Mouse (Mus musculus) left cerebral cortex, adult 9 months (tissue): Measurements from ENCODE around the gene Arhgap9.
"Not testable (repeated sequence)": the region's sequence is repeated elsewhere in the genome, so short reads cannot be mapped to it uniquely, and the experiment has no call there.

ENCODE experiments used
- DNase-seq, 2 experiments: peaks; one replicate each; pipeline ENCODE4 v3.0.0; 2022; ENCODE audit warnings: low spot score in 2 of 2

Gene Arhgap9

DNA sequence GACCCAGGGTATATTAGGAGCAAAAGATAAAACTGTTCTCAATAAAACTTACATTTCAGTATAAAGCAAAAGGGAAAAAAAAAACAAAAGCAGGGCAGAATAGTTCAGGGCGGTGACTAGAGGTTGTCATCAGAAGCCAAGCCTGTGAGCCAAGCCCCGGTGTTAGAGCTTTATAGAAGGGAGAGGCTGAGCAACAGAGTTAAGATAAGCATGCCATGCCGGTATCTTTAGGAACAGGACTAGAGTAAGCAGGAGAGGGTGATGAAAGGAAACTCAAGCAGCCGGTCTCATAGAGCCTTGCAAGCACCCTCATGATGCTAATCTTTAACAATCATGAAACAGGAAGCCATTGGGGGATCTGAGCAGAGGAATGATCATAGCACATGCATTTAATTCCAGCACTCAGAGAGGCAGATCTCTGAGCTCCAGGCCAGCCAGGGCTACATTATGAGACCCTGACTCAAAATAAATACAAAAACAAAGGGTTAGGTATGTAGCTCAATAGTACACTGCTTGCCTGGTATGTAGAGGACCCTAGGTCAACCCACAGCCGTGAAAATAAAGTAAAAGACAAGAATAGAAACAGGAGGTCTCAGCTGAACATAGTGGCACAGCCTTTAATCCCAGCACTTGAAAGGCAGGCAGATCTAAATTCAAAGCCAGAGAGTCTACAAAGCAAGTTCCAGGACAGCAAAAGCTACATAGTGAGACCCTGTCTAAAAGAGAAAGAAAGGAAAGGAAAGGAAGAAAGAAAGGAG lies 29.7 kb upstream of the Arhgap9 start:
- no peak for DNase-seq

DNA sequence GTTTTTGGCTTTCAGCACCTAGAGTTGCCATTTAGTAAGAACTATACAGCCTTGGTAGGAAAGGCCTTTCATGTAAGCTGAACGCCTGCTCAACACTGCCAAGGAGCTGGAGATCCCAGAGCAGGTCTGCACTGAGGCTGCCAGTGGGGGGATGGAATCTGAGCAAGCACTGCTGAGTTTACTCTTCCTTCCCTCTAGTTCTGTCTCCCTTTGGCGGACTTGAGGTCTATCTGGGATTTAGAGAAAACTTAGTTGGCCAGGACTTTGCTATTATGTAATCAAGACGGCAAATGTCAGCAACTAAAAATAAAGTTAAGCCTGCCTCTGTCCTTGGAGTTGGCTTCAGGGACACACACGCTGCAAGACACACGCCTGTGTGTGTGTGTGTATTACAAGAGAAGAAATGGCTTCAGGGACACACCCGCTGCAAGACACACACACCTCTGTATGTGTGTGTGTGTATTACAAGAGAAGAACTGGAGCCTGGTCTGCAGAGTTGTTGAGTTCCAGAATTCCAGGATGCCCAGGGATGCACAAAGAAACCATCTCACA lies 28.7 kb upstream of the Arhgap9 start:
- DNase-seq = no peak

DNA sequence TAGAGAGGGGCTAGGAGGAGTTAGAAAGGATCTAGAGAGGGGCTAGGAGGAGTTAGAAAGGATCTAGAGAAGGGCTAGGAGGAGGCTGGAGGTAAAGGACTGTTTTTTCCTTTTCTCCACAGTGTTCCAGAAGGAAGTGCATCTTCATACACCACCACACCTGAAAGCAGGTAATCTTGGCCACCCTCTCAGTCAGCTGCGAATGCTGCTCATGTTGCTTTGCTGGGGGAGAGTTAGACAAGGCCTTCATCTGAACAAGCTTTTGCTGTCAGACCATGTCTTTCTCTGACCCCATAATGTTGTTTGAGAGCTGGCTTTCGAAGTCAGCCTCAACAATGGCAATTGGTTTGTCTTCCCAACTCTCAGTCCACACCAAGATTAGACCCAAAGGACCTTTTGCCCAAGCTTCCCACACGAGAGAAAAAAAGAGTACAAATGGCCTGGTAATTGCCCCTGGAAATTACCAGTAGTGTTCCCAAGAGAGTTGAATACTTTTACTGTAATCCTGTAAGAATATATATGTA lies 28.1 kb upstream of the Arhgap9 start:
- no peak for DNase-seq

DNA sequence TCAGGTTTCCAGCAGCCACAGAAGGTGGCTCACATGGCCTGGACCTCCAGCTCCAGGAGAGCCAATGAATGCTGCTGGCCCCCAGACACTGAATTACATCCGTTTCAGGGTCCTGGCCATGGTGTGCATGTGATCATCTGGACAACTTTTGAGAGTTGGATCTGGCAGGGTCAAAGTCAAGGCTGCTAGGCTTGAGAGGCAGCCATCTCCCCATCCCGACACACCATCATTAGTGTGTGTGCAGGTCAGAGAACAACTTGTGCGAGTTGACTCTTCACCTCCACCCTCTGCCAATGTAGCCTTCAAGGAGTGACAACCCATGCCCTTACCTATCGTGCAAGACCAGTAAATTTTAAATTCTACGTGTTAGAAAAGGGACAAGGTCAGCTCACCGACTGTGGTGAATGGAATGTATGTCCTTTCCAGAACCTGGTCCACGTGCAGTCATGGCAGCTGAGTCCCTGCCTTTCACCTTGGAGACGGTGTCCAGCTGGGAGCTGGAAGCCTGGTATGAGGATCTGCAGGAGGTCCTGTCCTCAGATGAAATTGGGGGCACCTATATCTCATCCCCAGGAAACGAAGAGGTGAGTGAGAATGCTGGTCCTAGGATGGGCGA lies 26.8 kb upstream of the Arhgap9 start:
- DNase-seq = no peak

DNA sequence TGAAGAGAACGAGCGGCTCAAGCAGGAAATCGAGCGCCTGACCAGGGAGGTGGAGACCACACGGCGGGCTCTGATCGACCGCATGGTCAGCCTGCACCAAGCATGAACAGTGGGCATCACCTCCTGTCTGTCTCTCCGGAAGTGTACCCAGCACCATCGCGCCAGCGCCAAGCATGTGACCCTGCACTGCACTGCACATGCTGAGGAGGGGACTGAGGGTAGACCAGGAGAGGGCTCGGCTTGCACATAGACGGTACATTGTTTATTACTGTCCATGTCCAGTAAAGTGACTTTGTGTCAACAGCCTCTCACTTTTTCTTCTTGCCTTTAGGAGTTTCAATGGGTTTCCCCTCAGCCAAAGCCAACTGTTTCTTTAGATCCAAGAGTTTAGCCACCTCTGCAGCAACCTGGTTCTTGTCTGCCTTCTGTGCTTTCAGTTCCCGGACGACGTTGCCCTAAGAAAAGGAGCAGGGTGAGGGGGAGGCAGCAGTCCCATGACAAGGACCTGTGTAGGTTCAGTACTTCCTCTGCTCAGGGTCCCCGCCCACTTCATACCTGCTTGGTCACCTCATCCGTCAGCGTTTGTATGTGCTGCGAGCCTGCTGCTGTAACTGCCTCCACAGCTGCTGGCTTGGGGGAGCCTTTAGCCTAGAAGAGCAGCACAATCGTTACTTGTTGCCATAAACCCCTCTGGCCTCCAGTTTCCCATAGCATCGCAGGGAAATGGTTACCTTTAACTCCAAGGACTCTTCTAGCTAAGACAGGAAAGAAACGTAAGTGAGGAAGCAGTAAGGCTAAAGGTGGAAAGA lies 25.6 kb upstream of the Arhgap9 start:
- DNase-seq = no peak

- no peak for DNase-seq
Observed at GRCm38 (mm10) chr10:127297015-127297871, 24.5 kb upstream of the Arhgap9 start.

DNA sequence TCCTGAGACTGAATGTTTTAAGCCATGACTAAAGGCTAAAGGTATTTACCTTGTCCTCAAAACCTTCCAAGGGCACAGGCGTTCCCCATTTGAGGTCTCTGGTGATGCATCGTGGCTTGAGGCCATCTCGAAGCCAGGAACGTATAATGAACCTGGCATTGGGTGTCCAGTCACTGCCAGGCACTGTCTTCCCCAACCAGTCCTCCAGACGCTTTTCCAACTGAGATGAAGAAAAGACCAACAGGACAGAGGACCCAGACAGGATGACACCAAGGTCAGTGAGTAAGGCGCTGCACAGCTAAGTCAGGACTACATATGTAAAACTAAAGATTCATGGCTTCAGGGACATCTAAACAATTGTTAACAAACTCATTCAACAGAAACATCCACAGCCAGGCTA lies 21.4 kb upstream of the Arhgap9 start:
- no peak for DNase-seq

DNA sequence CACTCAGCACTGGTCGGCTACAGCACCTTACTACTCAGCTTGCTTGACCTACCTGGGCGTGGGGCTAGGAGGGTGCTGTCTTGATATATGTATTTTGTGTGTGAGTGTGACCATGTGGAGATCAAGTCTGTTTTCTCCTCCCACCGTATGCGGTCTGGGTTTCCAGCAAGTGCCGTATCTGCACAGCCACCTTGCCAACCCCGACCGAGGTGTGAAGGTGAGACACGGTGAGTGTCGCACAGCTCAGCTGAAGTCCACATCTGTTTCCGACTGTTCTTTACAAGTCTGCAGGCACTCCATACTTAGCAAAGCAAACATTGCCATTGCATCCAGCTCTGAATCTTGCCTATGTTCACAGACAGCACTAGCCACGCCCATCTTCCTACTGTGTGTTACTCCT lies 18.6 kb upstream of the Arhgap9 start:
- DNase-seq = no peak

- not testable (repeated sequence) for DNase-seq
Observed at GRCm38 (mm10) chr10:127309167-127309566, 12.6 kb upstream of the Arhgap9 start.

- DNase-seq = no peak
Observed at GRCm38 (mm10) chr10:127310523-127311475, 11.0 kb upstream of the Arhgap9 start.

GRCm38 (mm10) chr10:127311476-127312355 lies 10.0 kb upstream of the Arhgap9 start, which contains the start of gene Mars:
TSS of gene Mars (minus strand) at chr10:127311786.
- DNase-seq = peak; percentile 90 to 96

- DNase-seq = peak; percentile 44 to 88
Observed at GRCm38 (mm10) chr10:127312356-127312676, 9.4 kb upstream of the Arhgap9 start.

DNA sequence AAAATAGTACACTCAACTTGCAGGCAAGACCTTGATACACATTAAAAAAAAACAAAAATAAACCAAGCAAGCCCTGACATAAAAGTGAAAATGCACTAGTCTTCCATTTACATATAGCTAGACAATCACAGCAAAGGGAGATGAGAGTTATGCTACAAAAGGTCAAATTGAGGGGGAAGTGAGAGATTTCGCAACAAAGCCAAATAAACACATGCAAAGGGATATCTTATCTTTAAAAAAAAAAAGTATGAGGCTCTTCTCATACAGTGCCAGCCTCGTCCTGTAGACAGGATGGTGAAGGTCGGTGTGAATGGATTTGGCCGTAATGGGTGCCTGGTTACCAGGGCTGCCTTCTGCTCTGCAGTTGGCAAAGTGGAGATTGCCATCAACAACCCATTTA lies 8.9 kb upstream of the Arhgap9 start:
- DNase-seq = no peak

DNA sequence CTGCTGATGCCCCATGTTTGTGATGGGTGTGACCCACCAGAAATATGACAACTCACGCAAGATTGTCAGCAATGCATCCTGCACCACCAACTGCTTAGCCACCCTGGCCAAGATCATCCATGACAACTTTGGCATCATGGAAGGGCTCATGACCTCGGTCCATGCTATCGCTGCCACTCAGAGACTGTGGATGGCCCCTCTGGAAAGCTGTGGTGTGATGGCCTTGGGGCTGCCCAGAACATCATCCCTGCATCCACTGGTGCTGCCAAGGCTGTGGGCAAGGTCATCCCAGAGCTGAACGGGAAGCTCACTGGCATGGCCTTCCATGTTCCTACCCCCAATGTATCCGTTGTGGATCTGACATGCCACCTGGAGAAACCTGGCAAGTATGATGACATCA lies 8.2 kb upstream of the Arhgap9 start:
- DNase-seq = not testable (repeated sequence)

DNA sequence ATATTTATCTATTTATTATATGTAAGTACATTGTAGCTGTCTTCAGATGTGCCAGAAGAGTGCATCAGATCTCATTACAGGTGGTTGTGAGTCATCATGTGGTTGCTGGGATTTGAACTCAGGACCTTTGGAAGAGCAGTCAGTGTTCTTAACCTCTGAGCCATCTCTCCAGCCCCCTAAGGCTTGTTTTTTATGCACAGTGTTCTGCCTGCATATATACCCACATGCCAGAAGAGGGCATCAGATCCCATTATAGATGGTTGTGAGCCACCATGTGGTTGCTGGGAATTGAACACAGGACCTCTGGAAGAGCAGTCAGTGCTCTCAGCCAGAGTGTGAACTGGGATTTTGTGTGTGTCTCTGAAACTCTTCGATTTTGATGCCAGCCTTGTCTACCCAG lies 6.8 kb upstream of the Arhgap9 start:
- DNase-seq = not testable (repeated sequence)

DNA sequence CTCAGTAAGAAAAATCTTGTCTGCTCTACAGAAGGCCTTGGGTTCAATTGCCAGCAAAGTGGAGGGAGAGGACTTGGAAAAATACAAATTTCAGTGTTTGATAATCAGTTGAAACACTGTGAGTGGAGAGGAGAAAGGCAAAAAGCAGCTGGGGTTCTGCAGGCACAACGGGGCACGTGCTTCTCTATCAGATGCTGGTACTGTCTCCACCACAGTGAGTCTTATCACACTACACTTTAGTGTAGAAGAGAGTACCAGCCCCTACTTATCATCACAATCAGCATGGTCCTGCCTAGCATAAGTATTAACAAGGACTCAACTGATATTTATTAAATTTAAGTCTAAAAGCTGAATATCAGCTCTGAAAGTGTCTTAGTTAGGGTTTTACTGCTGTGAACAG lies 4.5 kb upstream of the Arhgap9 start:
- no peak for DNase-seq

GRCm38 (mm10) chr10:127318009-127318408 lies 3.8 kb upstream of the Arhgap9 start:
- no peak for DNase-seq

DNA sequence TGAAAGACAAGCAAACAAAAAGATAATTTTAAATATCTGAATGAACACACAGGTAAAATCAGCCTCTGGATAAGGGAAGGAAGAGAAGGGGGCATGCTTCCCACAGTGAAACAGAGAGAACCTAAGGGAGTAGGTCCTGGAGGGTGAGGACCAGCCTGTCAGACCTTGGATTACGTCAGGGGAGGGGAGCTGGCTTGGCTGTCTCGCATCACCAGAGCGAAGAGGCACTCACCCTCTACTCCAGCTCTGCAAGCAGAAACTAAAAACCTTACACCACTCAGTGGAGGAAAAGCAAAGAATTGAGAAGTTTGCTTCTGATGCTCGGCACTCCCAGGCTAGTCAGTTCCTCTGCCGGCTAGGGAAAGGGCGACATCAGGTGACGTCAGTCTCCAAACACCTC lies 1.8 kb upstream of the Arhgap9 start:
- no peak for DNase-seq

DNA sequence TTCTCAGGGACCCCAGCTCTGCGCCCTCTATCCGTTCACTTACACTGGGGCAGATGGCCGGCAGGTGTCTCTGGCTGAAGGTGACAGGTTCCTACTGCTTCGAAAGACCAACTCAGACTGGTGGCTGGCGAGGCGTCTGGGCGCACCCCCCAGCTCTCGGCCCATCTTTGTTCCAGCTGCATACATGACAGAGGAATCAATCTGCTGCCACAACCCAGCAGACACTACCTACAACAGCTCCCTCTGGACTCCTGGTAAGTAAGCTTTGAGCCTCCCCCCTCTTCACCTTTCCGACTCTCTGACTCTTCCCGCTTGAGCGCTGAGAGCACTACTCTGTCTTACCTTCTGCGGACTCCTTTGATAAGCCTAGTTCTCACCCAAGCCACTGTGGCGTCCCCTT lies 414 bp downstream of the Arhgap9 start:
- DNase-seq = no peak
